Mouse (Mus musculus) right cerebral cortex, adult 2 months (tissue): Measurements from ENCODE around the gene Osbp2.

Source experiments
- DNase-seq, 2 experiments: peaks; one replicate each; pipeline ENCODE4 v3.0.0; 2021 to 2022; ENCODE audit warnings: low spot score in 2 of 2

The Osbp2 gene

GRCm38 (mm10) chr11:3704404-3704803, 159.3 kb downstream of the Osbp2 start:
- DNase-seq, result no peak

GRCm38 (mm10) chr11:3703089-3703992, 160.4 kb downstream of the Osbp2 start:
- DNase-seq, result no peak

GRCm38 (mm10) chr11:3697441-3697840, 166.3 kb downstream of the Osbp2 start:
- no peak for DNase-seq

- DNase-seq, result no peak
These were observed 167.6 kb downstream of the Osbp2 start for GRCm38 (mm10) chr11:3696086-3696616.

GRCm38 (mm10) chr11:3691746-3692145, 172.0 kb downstream of the Osbp2 start:
- no peak for DNase-seq

GRCm38 (mm10) chr11:3686885-3687284, 176.8 kb downstream of the Osbp2 start:
- no peak for DNase-seq

- DNase-seq, result no peak
These were observed 177.4 kb downstream of the Osbp2 start for GRCm38 (mm10) chr11:3686318-3686717.

- no peak for DNase-seq
These were observed 178.3 kb downstream of the Osbp2 start for GRCm38 (mm10) chr11:3685431-3685830.

GRCm38 (mm10) chr11:3684723-3685430, 178.8 kb downstream of the Osbp2 start:
- no peak for DNase-seq

- no peak for DNase-seq
These were observed 179.5 kb downstream of the Osbp2 start for GRCm38 (mm10) chr11:3684232-3684631.

- DNase-seq, result no peak
These were observed 180.0 kb downstream of the Osbp2 start for GRCm38 (mm10) chr11:3683696-3684095.

- DNase-seq, result no peak
These were observed 183.9 kb downstream of the Osbp2 start for GRCm38 (mm10) chr11:3679771-3680170.

GRCm38 (mm10) chr11:3677204-3677603, 186.5 kb downstream of the Osbp2 start:
- no peak for DNase-seq

GRCm38 (mm10) chr11:3676423-3676822, 187.3 kb downstream of the Osbp2 start:
- no peak for DNase-seq

- no peak for DNase-seq
These were observed 189.2 kb downstream of the Osbp2 start for GRCm38 (mm10) chr11:3674545-3674944.

GRCm38 (mm10) chr11:3671000-3671628, 192.6 kb downstream of the Osbp2 start:
- no peak for DNase-seq

- DNase-seq, result no peak
These were observed 193.9 kb downstream of the Osbp2 start for GRCm38 (mm10) chr11:3669849-3670248.

- no peak for DNase-seq
These were observed 194.9 kb downstream of the Osbp2 start for GRCm38 (mm10) chr11:3668768-3669167.

- DNase-seq, result no peak
These were observed 196.2 kb downstream of the Osbp2 start for GRCm38 (mm10) chr11:3667506-3667905.

GRCm38 (mm10) chr11:3661964-3662363, 201.7 kb downstream of the Osbp2 start:
- DNase-seq, result no peak
